Mouse (Mus musculus): ENCODE measurements at regions not wholly inside any gene's neighbourhood (a gene's known extent, or its start where the extent isn't known, plus 50 kb on each side); places are given as distances from the start of the nearest gene placed in this dataset.

GRCm38 (mm10) chr4:74466081-74466480 is 223.8 kb downstream of the Kdm4c start:
- DNase-seq (ENCODE audit: low read depth) = no peak

GRCm38 (mm10) chr4:74512489-74512888 is 270.2 kb downstream of the Kdm4c start:
- DNase-seq (ENCODE audit: low read depth) = no peak

DNA sequence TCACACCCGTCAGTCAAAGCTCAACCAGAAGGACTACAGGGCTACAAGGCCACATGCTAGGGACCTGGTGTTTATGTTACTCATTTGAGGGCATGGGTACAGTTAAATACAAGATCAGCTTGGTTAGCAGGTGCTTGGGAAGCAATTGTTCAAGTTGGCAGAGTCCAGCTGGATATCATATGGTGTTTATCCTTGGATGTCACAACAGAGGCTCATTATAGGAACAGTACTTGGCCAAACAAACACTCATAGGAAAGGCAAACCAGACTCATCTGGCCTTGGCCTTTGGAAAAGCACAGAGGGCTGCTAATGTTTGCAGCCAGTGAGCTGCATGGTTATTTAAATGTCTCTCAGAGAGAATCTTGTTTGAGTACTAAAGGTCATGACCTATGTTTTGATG is 311.6 kb downstream of the Kdm4c start:
- DNase-seq (ENCODE audit: low read depth) = no peak

DNA sequence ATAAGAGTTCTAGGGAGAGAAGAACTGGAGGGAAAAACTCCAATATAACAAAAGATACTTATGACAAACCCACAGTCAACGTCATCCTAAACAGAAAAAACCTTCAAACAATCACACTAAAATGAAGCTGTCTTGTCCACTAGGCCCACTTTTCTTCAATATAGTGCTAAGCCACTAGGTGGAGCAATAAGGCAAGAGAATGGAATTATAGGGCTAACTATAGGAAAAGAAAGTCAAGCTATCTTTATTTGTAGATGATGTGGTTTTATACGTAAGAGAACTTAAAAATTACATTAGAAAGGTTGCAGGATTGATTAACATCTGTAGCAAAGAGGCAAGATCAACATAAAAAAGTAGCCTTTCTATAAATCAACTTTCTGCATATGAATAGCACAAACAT is 321.3 kb downstream of the Kdm4c start:
- peak; percentile 63 for DNase-seq (ENCODE audit: low read depth)

- DNase-seq (ENCODE audit: low read depth) = no peak
These were observed 344.1 kb downstream of the Kdm4c start for GRCm38 (mm10) chr4:74586400-74586799.

DNA sequence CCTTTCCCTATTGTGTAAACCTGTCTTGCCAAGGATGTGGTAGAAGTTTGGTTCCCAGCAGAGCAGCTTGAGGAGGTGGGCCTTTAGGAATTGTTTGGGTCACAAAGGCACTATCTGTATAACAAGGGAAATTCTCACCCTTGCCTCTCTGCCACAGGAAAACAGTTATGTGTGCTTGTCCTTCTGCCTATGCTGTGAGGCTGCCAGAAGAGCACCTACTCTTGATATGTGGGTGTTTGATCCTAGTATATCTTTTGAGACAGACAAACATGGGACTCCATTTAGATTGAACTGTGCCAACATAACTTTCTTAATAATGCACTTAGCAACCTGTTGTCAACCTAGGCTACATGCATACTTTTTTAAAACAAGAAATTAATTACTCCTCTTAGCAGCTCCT is 344.8 kb downstream of the Kdm4c start:
- DNase-seq (ENCODE audit: low read depth) = no peak

GRCm38 (mm10) chr4:74588761-74589160 is 346.5 kb downstream of the Kdm4c start:
- no peak for DNase-seq (ENCODE audit: low read depth)

GRCm38 (mm10) chr4:74613032-74613431 is 370.7 kb downstream of the Kdm4c start:
- DNase-seq (ENCODE audit: low read depth) = no peak

All from 416B (cell line).